Mouse (Mus musculus): ENCODE data around the gene Hspa1b. TPM values are rescaled to one million over a fixed set of nuclear protein-coding genes. Genes with fewer than 3 reads are reported as not detected.
"Not testable (repeated sequence)": the region's sequence is repeated elsewhere in the genome, so short reads cannot be mapped to it uniquely, and the experiment has no call there.

Gene Hspa1b
- polyA plus RNA-seq, 1 experiment: 20.9 TPM

- not testable (repeated sequence) for H3K4me3 ChIP-seq (ENCODE audit: insufficient read depth, low read length); H3K27ac ChIP-seq (ENCODE audit: insufficient read depth, low read length); H3K4me1 ChIP-seq (ENCODE audit: control insufficient read depth, insufficient read depth, low read length)
- peak; percentile 31 for TF ChIP-seq POLR2A (IDR thresholded peaks at IDR 0.05; ENCODE audit: low read depth, low read length)
Measured at GRCm38 (mm10) chr17:34948721-34949552, 10.1 kb downstream of the Hspa1b start.

GRCm38 (mm10) chr17:34947606-34948005, 11.4 kb downstream of the Hspa1b start:
- Histone ChIP-seq H3K27ac (ENCODE audit: insufficient read depth, low read length) (no peak overlapping the region), H3K4me1 (ENCODE audit: control insufficient read depth, insufficient read depth, low read length) (peaks cover 9% of the 10 kb centered on the region), H3K4me3 (ENCODE audit: insufficient read depth, low read length) (no peak overlapping the region)
- no peak for TF ChIP-seq POLR2A (IDR thresholded peaks at IDR 0.05; ENCODE audit: low read depth, low read length)
- TF ChIP-seq CTCF (IDR thresholded peaks at IDR 0.05; ENCODE audit: borderline replicate concordance, insufficient read depth, low read length): no peak

GRCm38 (mm10) chr17:34946486-34947140, 12.4 kb downstream of the Hspa1b start:
- no peak overlapping the region for H3K4me3 ChIP-seq (ENCODE audit: insufficient read depth, low read length)

GRCm38 (mm10) chr17:34944362-34944761, 14.7 kb downstream of the Hspa1b start:
- no peak overlapping the region for H3K4me3 ChIP-seq (ENCODE audit: insufficient read depth, low read length)
- H3K4me1 ChIP-seq (ENCODE audit: control insufficient read depth, insufficient read depth, low read length): peaks cover 9% of the 10 kb centered on the region
- H3K27ac ChIP-seq (ENCODE audit: insufficient read depth, low read length): no peak overlapping the region
- TF ChIP-seq CTCF (IDR thresholded peaks at IDR 0.05; ENCODE audit: borderline replicate concordance, insufficient read depth, low read length) (no peak), POLR2A (IDR thresholded peaks at IDR 0.05; ENCODE audit: low read depth, low read length) (no peak)

More at GRCm38 (mm10) chr17:34946486-34947140, 12.4 kb downstream of the Hspa1b start:
- TF ChIP-seq POLR2A (IDR thresholded peaks at IDR 0.05; ENCODE audit: low read depth, low read length): no peak
- no peak for TF ChIP-seq CTCF (IDR thresholded peaks at IDR 0.05; ENCODE audit: borderline replicate concordance, insufficient read depth, low read length)
- Histone ChIP-seq H3K27ac (ENCODE audit: insufficient read depth, low read length) (no peak overlapping the region), H3K4me1 (ENCODE audit: control insufficient read depth, insufficient read depth, low read length) (peaks cover 9% of the 10 kb centered on the region)

- peaks cover 9% of the 10 kb centered on the region for H3K4me1 ChIP-seq (ENCODE audit: control insufficient read depth, insufficient read depth, low read length)
- H3K27ac ChIP-seq (ENCODE audit: insufficient read depth, low read length): no peak overlapping the region
- H3K4me3 ChIP-seq (ENCODE audit: insufficient read depth, low read length): no peak overlapping the region
- TF ChIP-seq POLR2A (IDR thresholded peaks at IDR 0.05; ENCODE audit: low read depth, low read length): no peak
- no peak for TF ChIP-seq CTCF (IDR thresholded peaks at IDR 0.05; ENCODE audit: borderline replicate concordance, insufficient read depth, low read length)
Measured at GRCm38 (mm10) chr17:34943128-34943815, 15.8 kb downstream of the Hspa1b start.

GRCm38 (mm10) chr17:34941344-34942041, 17.5 kb downstream of the Hspa1b start:
- Histone ChIP-seq H3K4me3 (ENCODE audit: insufficient read depth, low read length) (no peak overlapping the region), H3K27ac (ENCODE audit: insufficient read depth, low read length) (no peak overlapping the region), H3K4me1 (ENCODE audit: control insufficient read depth, insufficient read depth, low read length) (peaks cover 9% of the 10 kb centered on the region)
- TF ChIP-seq POLR2A (IDR thresholded peaks at IDR 0.05; ENCODE audit: low read depth, low read length): no peak
- TF ChIP-seq CTCF (IDR thresholded peaks at IDR 0.05; ENCODE audit: borderline replicate concordance, insufficient read depth, low read length): no peak

GRCm38 (mm10) chr17:34937960-34938505, 21.0 kb downstream of the Hspa1b start:
- no peaks in the 10 kb centered on the region for H3K4me1 ChIP-seq (ENCODE audit: control insufficient read depth, insufficient read depth, low read length)
- H3K4me3 ChIP-seq (ENCODE audit: insufficient read depth, low read length): no peak overlapping the region
- H3K27ac ChIP-seq (ENCODE audit: insufficient read depth, low read length): no peak overlapping the region
- TF ChIP-seq CTCF (IDR thresholded peaks at IDR 0.05; ENCODE audit: borderline replicate concordance, insufficient read depth, low read length) (no peak), POLR2A (IDR thresholded peaks at IDR 0.05; ENCODE audit: low read depth, low read length) (no peak)

GRCm38 (mm10) chr17:34934830-34935229, 24.2 kb downstream of the Hspa1b start:
- no peak overlapping the region for H3K4me3 ChIP-seq (ENCODE audit: insufficient read depth, low read length)

GRCm38 (mm10) chr17:34934031-34934430, 25.0 kb downstream of the Hspa1b start:
- no peak for TF ChIP-seq POLR2A (IDR thresholded peaks at IDR 0.05; ENCODE audit: low read depth, low read length)
- no peak for TF ChIP-seq CTCF (IDR thresholded peaks at IDR 0.05; ENCODE audit: borderline replicate concordance, insufficient read depth, low read length)
- Histone ChIP-seq H3K27ac (ENCODE audit: insufficient read depth, low read length) (no peak overlapping the region), H3K4me1 (ENCODE audit: control insufficient read depth, insufficient read depth, low read length) (0 out of 2 replicates have a peak, but pooled peaks cover 2% of the 10 kb centered on the region), H3K4me3 (ENCODE audit: insufficient read depth, low read length) (no peak overlapping the region)

More at GRCm38 (mm10) chr17:34934830-34935229, 24.2 kb downstream of the Hspa1b start:
- Histone ChIP-seq H3K27ac (ENCODE audit: insufficient read depth, low read length) (no peak overlapping the region), H3K4me1 (ENCODE audit: control insufficient read depth, insufficient read depth, low read length) (0 out of 2 replicates have a peak, but pooled peaks cover 2% of the 10 kb centered on the region)
- no peak for TF ChIP-seq CTCF (IDR thresholded peaks at IDR 0.05; ENCODE audit: borderline replicate concordance, insufficient read depth, low read length)
- TF ChIP-seq POLR2A (IDR thresholded peaks at IDR 0.05; ENCODE audit: low read depth, low read length): no peak

Data from embryonic fibroblast, embryonic 13.5 days (primary cell).